ENCODE assay signal across 21 mouse cellular contexts in the genomic region with DNA sequence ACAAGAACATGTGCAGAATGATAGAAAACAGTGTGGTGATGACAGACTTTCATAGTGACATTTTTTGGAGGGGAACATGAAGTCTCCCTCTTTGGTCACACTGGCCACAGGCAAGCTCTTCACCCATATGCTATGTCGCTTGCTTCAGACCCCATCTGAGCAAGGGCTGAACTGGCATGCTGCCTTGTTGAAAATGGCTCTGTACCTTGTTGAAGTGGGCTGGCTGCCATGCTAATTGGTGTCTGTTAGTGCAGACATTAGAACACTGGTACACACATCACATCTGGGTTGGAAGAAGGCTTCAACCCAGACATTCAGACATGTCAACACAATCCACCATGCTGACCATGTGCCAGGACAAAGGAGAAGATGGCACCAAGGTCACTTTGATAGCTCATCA. TPM values are rescaled to one million over a fixed set of nuclear protein-coding genes. Genes with fewer than 3 reads are reported as not detected.
DNase-seq lines count a peak whose midpoint lies in the region; TF ChIP-seq lines count a peak whose summit lies in the region.
"Had no signal": no experiment of that assay in that cellular context is flagged by ENCODE, and none has a peak within 500 bp of the region (broad histone marks: within the 10 kb centered on the region; RNA-seq: fewer than 3 reads in every experiment).

No protein-coding gene starts in this region.

- intact Hi-C loops in heart, postnatal 14 days (cut with DNase I): no loop called here
- intact Hi-C loops in heart, adult 2 months (cut with DNase I): no loop called here

- TF ChIP-seq CTCF in heart, adult 2 months (IDR thresholded peaks at IDR 0.05): no peak

- no peaks in the 10 kb centered on the region for H3K79me2 ChIP-seq in heart, adult 2 months (replicated peaks; ENCODE audit: control insufficient read depth, insufficient read depth, low read length)

- TF ChIP-seq EP300 in heart, adult 2 months (IDR thresholded peaks at IDR 0.05; ENCODE audit: insufficient read depth, low read depth, low read length): no peak

- no peak overlapping the region for H3K9ac ChIP-seq in heart, adult 2 months (ENCODE audit: low read depth, low read length)
- H3K9ac ChIP-seq: embryonic facial prominence, embryonic 12.5 days; forebrain, embryonic 13.5 days; forebrain, embryonic 15.5 days; forebrain, postnatal 0 days had no signal

- H3K4me1 ChIP-seq in heart, adult 2 months (ENCODE audit: control insufficient read depth, insufficient read depth, low read length): no peaks in the 10 kb centered on the region
- H3K4me1 ChIP-seq in limb, embryonic 10.5 days: no peaks in the 10 kb centered on the region
- H3K4me1 ChIP-seq: embryonic facial prominence, embryonic 10.5 days; forebrain, embryonic 13.5 days; forebrain, embryonic 15.5 days had no signal

- no peak overlapping the region for H3K4me3 ChIP-seq in heart, adult 2 months
- H3K4me3 ChIP-seq in limb, embryonic 10.5 days: no peak overlapping the region
- H3K4me3 ChIP-seq: embryonic facial prominence, embryonic 10.5 days; embryonic facial prominence, embryonic 12.5 days; forebrain, embryonic 13.5 days; forebrain, embryonic 15.5 days had no signal

- H3K9me3 ChIP-seq in limb, embryonic 10.5 days (replicated peaks): no peaks in the 10 kb centered on the region
- H3K9me3 ChIP-seq: embryonic facial prominence, embryonic 10.5 days; embryonic facial prominence, embryonic 12.5 days; forebrain, embryonic 13.5 days; forebrain, embryonic 15.5 days; G1E had no signal

- no peaks in the 10 kb centered on the region for H3K36me3 ChIP-seq in heart, adult 2 months (ENCODE audit: control insufficient read depth, insufficient read depth, low read length)
- no peaks in the 10 kb centered on the region for H3K36me3 ChIP-seq in limb, embryonic 10.5 days
- H3K36me3 ChIP-seq: embryonic facial prominence, embryonic 10.5 days; embryonic facial prominence, embryonic 12.5 days; forebrain, embryonic 15.5 days; G1E had no signal

- peak; percentile 49 to 63 for DNase-seq in cerebellum, postnatal 10 days
- no peak for DNase-seq in cerebellum, adult 11 months
- DNase-seq in heart, adult 11 months: peak; percentile 85
- no peak for DNase-seq in heart, postnatal 14 days
- DNase-seq in heart, postnatal 4 days: peak; percentile 27
- DNase-seq in heart, adult 2 months: no peak
- peak; percentile 13 for DNase-seq in limb, embryonic 10.5 days (ENCODE audit: low spot score)
- DNase-seq: adrenal gland, adult 8-10 months; adrenal gland, postnatal 14 days; adrenal gland, postnatal 36 days; B cell, adult 2 months; cerebellum, adult 18-20 months; cerebellum, adult 9-10 months; cerebellum, postnatal 25 days; forebrain, postnatal 0 days had no signal

- no peak for TF ChIP-seq POLR2A in heart, adult 2 months (IDR thresholded peaks at IDR 0.05; ENCODE audit: insufficient read depth, low read depth, low read length)

- WGBS in heart, adult 2 months: 42% methylated on average over 1 of the region's 1 CpGs
- 70% methylated on average over 1 of the region's 1 CpGs for WGBS in limb, embryonic 10.5 days

- no peak overlapping the region for H3K27ac ChIP-seq in heart, adult 2 months
- H3K27ac ChIP-seq in limb, embryonic 10.5 days: no peak overlapping the region
- H3K27ac ChIP-seq: embryonic facial prominence, embryonic 10.5 days; embryonic facial prominence, embryonic 12.5 days; forebrain, embryonic 13.5 days; forebrain, embryonic 15.5 days had no signal

- no peaks in the 10 kb centered on the region for H3K27me3 ChIP-seq in heart, adult 2 months (ENCODE audit: control insufficient read depth, insufficient read depth, low read length)
- H3K27me3 ChIP-seq in limb, embryonic 10.5 days (ENCODE audit: low read depth, poor library complexity, severe bottlenecking): no peaks in the 10 kb centered on the region
- H3K27me3 ChIP-seq: CH12.LX; embryonic facial prominence, embryonic 12.5 days; forebrain, embryonic 13.5 days; forebrain, embryonic 15.5 days had no signal

RNA-seq across cellular contexts. Expression of a gene that starts 42.1 kb away (rescaled TPM):
- 10 to 100 TPM; 54.3 to 60.5 TPM for total RNA-seq in heart, postnatal 14 days (2021)
- total RNA-seq in heart, postnatal 4 days (2021): 10 to 100 TPM; 96.5 to 97.7 TPM
- 10 to 100 TPM; 59.6 to 67.3 TPM for total RNA-seq in heart, adult 2 months (2021)
- polyA plus RNA-seq in heart, adult 2 months (2012; rRNA removed): 9.7 and 20.8 TPM in 2 replicates
- 303 and 307 TPM in 2 replicates for polyA plus RNA-seq in limb, embryonic 10.5 days (2016; fragmentation: Nextera tagmentation; extraction: Ambion mirVana)

Comparison
In these comparisons a context has a peak if more than half of its experiments do, and no peak if none do; other contexts are left out.
1. DNase-seq: peak in cerebellum, postnatal 10 days (2 of 2), heart, adult 11 months (single experiment), heart, postnatal 4 days (single experiment) and limb, embryonic 10.5 days (single experiment); none in cerebellum, adult 11 months (single experiment), heart, postnatal 14 days (0 of 2) and heart, adult 2 months (0 of 2).